Mouse (Mus musculus) spleen, embryonic (tissue): Measurements from ENCODE around the gene Pars2.

Source experiments
- CTCF ChIA-PET: fragments of 350-600 bp; sonication (Branson Sonifier 250); formaldehyde crosslinking; loops from one replicate; lab custom pipeline; 2022; lab: Charles Lee

Gene Pars2

DNA sequence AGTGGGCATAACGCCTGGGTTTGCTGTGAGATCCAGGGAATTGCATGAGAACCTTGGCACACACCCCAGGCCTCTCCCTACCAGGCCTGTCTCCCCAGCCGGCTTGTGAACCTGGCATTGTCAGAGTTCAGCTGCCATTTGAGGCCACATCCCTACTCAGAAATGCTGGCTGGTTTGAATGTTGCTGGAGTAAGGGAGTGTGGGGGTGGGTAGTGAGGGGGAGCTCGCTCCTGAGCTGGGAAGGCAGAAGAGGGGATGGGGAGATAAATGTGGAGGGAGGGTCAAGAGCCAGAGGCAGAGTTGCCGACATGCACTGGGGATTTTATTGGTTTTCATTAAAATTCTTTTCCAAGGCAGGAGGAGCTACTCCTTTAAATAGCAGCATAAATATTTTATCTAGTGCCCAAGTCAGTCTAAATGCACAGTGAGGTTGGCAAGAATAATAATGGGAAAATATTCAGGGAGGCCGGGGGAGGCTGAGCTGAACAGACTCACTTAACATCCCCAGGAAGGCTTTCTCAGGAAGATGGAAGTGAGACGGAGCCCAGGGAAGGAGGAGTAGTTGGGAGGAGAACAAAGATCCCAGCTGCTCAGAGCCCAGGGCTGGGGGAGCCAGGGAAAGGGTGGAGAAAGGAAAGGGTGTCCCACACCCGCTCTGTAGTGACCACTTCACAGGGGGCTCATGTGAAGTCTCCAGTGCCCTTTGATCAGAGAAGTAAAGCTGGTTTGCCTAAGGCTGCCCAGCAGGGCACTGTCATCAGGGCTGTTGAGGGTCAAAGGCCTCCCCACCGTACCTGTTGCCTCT lies 17.4 kb upstream of the Pars2 start:
- CTCF ChIA-PET, result no interaction called here

DNA sequence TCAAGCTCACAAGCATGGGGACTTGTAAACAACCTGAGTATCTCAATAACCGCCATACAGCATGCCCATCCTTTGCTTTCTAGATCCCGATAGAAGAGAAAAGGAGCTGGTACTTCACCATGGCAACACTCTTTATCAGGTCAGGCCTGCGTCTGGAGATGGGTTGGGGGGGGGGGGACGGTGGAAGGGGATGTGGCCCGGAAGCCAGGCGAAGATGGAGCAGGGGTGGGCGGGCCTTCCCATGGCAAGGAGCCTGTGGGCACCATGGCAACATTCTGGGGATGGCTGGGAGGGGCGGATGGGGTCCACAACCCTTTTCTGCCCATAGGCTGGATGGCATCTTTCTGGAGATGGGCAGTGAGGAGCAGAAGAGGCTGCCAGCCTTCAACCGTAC lies 16.8 kb upstream of the Pars2 start:
- CTCF ChIA-PET, result no interaction called here

DNA sequence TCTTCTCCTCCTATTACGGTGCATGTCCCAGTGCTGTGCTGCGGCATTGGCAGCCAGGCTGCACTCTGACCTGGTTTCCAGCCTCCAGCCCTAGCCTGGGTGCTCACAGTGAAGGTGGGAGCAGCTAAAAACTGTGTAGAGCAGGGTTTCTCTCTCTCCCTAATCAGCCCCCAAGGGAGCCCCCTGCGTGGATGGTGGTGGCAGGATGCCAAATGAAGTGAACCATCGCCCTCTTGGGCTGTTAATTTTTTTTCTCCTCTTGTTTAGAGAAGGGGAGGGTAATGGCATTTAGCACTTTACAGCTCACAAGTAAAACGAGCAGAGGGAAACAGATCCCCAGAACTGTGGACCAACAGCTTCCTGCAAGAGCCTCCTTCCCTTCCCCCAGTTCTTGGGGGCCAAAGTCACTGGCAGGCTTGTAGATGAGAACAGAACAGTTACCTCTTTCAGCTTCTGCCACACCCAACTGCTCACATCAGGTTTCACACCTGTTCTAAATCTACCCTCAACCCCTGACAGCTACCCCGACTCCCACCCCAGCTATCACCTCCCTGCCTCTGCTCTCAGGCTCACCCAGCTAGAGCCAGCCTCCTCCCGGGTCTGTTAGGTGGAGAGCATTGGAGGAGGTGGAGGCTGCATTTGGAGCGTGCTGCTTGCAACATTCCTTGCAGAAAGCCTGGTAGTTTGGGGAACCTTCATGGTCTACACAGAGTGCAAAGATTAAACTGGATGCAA lies 7.2 kb upstream of the Pars2 start:
- CTCF ChIA-PET, result no interaction called here

DNA sequence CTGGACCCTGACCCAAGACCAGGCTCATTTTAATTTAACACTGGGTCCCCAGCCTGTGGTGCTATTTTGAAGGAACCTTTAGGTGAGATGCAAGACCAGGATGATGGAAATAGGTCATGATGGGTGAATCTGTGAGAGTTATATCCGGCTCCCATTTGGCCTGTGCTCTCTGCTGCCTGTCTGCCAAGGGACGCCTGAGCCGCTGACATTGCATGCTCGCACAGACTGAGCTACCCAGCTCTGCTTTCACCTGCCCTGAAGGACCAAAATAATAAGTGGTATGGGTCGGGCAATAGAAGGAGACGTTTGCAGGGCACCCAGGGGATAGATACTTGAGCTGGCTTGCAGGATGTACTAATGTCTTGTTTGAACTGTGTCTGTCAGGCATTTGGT lies 6.7 kb upstream of the Pars2 start:
- CTCF ChIA-PET, result no interaction called here

DNA sequence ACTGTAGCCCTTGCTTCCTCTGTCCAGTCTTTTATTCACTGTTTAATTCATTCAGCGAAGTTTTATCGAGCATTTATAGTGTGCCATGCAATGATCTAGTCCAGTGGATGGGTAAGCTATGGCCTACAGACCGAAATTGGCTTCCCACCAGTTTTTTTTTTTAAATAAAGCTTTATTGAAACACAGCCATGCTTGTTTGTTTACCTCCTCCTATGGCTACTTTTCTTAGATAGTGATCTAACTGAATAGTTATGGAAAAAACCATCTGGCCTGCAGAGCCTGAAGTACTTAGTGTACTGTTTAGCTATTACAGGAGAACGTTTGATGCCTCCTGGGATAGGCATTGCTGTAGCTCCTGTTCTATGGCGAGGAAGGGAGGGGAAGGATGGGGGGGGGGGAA lies 5.1 kb upstream of the Pars2 start:
- CTCF ChIA-PET, result interaction anchor here (0.6 kb wide), 1 partner anchor 62 kb away, joined by 3 read pairs; no protein-coding TSS in a partner anchor

DNA sequence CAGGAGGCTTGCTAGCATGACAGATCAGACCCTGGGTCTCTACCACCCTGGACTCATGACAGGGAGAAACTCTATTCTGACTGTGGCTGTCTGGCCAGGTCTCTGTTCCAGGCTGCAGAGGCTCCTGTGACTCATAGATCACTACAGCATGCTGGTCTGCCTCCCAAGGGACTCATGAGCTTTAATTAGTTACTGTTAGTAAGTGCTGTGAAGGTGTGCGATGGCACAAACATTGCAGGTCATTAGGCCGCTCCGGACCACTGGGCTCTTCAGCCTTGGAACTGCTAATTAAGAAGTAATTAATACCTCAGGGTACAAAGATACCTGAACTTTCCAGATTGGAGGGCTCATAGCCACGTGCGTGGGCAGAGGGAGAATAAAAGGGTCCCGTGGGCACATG lies 3.7 kb upstream of the Pars2 start:
- CTCF ChIA-PET, result no interaction called here

DNA sequence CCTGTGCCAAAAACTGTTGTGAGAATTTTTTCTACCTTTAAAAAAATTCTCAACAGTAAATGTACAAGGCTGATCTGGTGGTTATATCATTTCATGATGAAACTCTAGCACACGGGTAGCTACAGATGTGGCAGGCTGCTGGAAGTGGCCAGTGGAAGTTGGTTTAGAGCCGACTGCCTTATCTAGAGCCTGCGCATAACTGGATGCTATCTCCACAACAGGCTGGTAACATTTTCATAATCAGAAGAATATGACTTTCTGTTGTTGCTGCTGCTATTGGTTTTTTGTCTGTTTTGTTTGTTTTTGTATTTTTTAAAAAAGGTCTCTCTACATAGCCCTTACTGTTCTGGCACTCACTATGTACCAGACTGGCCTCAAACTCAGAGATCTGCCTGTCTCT lies 1.7 kb downstream of the Pars2 start:
- CTCF ChIA-PET, result no interaction called here

DNA sequence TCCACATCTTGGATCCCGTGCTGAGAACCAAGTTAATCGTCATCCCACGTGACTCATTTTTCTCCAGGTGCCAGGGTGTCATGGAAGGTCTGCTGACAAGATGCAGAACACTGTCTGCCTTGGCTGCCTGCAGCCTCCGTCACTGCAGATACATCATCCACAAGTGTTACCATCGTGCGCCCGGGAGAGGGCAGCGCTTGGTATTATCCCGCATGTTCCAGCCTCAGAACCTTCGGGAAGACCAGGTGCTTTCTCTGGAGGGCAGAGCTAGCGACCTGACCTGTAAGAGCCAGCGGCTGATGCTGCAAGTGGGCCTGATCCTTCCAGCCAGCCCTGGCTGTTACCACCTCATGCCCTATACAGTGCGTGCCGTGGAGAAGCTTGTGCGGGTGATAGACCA lies 2.2 kb downstream of the Pars2 start:
- CTCF ChIA-PET, result no interaction called here

DNA sequence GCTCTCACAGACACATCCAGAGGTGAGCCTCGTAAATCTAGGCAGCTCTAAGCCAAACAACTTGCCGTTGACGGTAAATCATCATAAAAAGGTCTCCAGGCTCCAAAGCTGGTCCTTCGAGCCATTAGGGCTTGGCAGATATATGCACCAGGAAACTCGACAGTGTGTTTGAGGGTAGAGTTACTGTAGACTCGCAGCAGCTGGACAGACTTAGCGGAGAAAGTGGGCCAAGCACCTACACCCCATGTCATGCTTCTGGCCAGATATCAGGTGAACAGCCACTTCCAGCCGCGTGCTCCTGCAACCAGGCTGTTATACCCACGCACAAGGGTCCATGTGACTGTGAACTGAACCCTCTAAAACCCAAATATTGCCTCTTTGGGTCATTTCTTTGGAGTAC lies 4.8 kb downstream of the Pars2 start:
- CTCF ChIA-PET, result interaction anchor here (0.6 kb wide), 1 partner anchor 431 kb away, joined by 3 read pairs; no protein-coding TSS in a partner anchor

DNA sequence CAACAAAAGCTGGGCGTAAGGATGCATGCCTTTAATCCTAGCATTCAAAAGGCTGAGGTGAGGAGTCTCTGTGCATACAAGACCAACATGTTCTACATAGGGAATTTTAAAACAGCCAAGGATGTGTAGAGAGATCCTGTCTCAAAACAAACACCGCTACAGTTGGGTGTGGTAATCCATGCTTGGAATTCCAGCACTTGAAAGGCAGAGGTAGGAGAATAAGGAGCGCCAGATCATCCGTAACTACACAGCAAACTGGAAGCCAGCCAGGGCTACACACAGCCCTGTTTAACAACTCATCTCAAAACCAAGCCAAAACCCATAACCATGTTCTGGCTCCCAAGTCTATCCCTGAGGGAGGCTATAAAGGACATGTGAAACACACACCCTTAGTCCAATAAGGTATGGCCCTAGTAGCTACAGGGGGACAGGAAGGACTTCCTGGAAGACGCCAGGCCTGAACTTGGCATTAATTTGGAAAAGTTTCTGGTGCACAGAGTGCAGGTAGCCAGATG lies 13.1 kb downstream of the Pars2 start:
- CTCF ChIA-PET, result no interaction called here

DNA sequence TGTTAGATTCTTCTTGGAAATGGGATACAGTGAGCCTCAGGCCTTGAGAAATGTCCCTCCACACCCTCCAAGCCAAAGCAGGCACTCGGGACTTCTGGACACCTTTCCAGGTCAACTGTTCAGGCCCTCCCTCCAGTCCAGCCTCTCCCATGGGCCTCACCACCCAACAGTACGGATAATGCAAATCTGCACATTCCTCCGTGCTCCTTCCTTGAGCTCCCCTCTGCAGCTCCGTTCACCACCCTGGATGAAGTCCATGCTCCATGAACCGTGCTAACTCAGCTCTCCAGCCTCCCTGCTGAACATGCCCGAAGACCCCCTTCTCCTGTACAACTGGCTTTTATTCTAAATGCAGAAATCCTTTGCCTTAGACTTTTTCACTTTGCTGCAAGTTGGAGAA lies 13.8 kb downstream of the Pars2 start:
- CTCF ChIA-PET, result no interaction called here

DNA sequence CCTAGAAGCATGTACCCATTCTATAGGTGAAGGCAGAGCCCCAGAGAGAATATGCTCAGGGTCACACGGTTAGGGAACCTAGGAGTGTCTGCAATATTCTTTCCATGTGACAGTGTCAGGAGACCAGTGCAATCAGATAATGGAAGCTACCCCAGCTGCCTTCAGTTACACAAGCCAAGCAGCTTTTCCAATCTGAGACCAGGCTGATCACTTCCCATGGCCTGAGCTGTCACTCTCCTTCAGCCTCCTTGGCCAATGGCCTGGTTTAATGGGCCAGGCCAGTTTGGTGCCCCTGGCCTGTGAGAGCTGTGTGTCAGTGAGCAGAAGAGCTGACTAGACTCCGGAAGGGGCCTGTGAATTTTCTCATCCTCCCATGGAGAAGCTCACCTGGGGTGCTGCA lies 14.4 kb downstream of the Pars2 start:
- CTCF ChIA-PET, result no interaction called here

DNA sequence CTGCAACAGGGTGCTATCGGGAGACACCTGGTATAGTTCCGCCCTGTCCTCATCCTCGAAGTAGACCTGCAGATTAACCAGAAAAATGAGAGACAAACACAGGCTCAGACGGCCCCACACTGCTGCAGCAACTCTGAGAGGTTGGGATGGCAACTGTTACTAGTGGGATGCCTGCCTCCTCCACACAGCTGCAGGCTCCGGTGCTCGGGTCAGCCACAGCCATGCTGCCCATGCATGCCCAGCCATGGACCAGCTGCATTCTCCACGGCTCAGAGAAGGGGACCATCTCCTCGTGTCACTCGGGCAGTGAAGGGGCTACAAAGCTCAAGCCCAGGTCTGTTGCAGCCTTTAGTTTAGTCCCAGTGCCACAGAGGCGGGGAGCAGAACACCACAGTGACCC lies 14.8 kb downstream of the Pars2 start:
- CTCF ChIA-PET, result no interaction called here

DNA sequence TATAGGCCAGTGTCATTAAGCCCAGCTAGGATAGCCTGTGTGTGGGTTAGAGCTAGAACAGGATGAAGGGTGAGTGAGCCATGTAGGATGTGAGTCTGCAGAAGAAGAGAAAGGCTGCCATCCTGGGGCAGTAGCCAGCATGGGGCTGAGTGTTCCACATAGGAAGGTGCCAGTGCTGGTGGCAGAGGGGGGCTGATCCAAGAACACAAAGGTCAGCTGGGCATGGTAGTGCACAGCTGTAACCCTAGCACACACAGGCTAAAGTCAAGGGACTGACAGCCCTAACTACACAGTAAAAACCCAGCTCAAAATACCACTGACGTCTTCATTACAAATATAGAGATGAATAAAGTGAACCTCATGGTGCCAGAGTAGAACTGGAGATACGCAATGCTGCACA lies 15.7 kb downstream of the Pars2 start:
- CTCF ChIA-PET, result no interaction called here

DNA sequence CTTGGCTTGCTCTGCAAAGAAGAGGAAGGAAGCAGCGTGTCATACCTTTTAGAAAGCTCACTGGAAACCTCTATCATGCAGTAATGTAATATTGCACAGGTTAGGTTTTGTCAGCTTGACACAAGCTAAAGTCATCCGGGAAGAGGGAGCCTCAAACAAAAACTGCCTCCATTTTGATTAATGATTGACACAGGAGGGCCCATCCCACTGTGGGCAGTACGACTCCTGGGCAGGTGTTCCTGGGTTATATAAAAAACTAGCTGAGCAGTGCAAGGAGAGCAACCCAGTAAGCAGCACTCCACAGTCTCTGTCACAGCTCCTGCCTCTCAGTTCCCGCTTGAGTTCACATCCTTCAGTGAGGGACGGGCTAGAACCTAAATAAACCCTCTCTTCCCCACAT lies 25.9 kb downstream of the Pars2 start:
- CTCF ChIA-PET, result no interaction called here

DNA sequence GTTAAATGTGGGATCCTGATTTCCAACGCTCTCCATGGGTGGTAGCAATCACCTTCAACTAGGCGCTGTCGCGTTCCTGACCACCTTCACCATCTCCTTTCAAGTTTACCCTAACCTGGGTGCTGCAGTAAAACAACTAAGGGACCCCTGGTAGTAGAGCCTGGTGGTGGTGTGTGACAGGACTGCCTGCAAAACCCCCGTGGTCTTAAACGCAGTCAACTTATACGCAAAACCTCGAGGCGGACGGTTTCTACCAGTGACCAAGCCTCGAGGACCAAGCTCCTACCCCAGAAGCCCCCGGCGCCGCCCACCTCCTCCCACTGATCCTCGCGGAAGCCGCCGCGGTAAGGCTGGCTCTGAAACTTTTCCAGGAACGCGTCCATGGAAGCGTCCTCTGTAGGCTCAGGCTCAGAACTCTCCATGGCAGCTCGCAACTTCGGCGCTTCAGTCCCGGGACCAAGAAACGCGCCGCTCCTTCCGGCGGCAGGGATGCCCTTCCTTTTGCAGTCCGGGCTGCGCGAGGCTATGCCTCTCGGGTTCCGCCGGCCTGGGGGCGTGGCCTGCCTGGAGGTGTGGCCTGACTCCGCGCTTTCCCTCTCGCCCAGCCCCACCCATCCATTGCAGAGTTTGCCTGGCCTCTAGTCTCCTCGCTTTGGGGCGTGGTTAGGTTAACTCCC lies 27.7 kb downstream of the Pars2 start, which contains the start of gene Ttc4:
Gene Ttc4 (minus strand): TSS at position 503 of the 677 bp plus-strand sequence.
- CTCF ChIA-PET, result no interaction called here

DNA sequence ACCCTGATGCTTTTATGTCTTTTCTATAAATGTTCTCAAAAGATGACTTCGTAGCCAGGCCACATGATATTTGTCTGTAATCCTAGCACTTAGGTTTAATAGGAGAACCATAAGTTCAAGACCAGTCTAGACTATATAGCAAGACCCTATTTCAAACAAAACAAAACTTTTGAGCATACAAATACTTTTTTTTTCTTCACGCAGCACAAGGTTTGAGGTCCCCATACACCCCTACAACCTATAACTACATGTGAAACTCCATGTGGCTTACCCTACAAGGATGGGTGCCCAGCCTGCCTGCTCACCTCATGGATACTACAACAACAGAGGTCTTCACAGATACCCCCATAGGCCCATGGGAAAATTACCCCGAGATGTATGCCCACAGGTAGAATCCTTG lies 28.3 kb downstream of the Pars2 start:
- CTCF ChIA-PET, result no interaction called here

DNA sequence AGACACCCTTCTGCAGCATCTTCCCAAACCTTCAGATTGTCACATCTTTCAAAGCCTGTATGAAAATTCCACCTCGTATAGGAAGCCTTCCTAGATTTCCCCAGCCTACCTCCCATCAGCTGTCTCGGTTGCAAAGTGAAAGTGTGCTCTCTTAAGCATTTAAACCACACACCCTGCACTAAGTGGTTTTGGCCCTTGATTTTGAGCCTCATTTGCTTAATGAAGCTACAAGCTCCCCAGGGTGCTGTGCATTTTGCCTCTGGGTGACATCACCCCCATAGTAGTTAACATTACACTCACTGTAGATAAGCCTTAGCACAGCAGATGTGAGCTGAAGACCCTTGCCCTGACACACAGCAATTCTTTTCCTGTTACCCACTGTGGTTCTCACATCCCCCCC lies 30.1 kb downstream of the Pars2 start:
- CTCF ChIA-PET, result no interaction called here

DNA sequence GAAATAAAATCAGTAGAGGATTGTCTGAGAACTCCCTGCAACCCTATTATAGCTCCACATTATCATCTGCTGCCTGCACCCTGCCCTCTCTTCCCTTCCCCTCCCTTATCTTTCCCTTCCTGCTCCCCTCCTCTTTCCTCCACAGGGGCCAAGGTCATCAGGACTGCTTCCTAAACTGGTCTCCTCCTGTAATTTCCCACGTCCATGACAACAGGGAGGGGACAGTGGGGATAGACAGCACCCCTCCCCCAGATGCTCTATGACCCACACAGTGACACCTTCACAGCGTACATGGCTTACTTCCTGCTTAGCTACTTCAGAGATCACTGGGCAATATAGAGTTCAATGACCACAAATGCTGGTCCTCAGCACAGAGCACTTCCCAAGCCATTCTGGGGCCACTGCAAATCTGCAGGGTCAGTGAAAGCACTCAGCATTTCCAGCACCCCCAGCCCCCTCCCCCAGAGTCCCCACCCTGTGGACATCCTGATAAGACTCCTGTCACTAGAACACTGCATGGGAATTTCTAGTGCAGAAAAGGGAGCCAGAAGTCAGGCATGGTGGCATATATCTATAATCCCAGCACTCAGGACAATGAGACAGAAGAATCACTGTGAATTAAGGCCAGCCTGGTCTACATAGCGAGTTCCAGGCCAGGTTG lies 37.9 kb downstream of the Pars2 start:
- CTCF ChIA-PET, result no interaction called here

DNA sequence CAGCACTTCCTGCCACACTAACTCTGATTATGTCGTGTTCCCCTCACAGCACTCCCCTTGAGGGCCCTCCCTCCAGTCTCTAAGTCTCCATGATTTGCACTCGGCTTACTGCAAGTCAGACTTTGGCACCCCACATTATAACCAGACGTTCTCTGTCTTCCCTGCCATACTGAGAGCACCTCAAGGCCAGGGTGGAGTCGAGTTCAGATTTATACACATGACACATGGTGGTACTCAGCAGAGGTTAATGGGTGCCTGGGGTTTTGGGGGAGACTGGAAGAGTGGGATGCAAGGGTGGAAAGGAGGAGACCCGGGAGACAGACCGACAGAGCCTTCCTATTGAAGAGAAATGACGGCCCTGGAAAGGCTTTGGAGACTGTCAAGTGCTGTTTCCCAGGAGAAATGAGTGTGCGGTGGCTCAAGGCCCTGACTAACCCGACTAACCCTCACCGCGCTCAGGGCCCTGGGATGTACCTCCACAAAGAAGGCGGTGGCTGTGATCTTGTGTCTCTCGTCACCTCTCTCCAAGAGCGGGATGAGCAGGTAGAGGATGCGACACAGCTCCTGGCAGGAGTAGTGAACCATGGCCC lies 43.1 kb downstream of the Pars2 start:
- CTCF ChIA-PET, result no interaction called here

DNA sequence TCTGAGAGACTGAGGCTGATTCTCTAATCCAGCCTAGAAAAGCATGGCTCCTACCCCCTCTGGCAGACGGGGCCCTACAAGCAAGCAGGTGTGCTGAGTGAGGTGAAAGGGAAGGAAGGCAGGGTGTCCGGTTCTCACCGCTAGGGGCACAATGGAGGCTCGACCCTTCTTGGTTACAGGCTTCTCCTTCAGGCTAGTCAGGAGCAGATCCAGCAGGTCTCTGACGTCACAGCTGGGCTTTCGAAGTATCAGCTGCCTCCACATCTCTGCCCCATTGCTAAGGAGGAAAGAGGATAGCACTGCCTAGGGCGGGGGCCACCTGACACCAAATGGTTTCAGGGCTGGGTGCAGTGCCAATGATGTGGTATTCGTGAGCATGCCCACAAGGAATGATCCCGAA lies 49.1 kb downstream of the Pars2 start:
- CTCF ChIA-PET, result no interaction called here
